ENCODE assay signal across 9 mouse cellular contexts in the genomic region with DNA sequence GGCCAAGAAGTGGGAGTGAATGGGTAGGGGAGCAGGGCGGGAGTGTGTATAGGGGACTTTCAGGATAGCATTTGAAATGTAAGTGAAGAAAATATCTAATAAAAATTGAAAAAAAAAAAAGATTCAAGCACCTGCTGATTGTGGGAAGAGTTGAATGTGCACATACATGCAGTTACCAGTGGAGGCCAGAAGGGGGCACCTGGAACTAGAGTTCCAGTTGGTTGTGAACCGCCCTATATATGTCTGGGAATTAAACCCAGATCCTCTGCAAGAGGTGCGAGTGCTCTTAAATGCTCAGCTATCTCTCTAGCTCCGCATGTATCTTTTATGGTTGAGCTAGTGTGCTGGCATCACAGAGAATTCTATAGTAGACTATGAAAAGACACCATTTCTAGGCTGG. TPM values are rescaled to one million over a fixed set of nuclear protein-coding genes. Genes with fewer than 3 reads are reported as not detected.
DNase-seq lines count a peak whose midpoint lies in the region; ATAC-seq and TF ChIP-seq lines count a peak whose summit lies in the region.
"Had no signal": no experiment of that assay in that cellular context is flagged by ENCODE, and none has a peak within 500 bp of the region (broad histone marks: within the 10 kb centered on the region; RNA-seq: fewer than 3 reads in every experiment).

No protein-coding gene starts in this region.

- TF ChIP-seq POLR2A in lung, adult 2 months (IDR thresholded peaks at IDR 0.05; ENCODE audit: borderline replicate concordance, extremely low read depth, low read depth, low read length): no peak

- 64% methylated on average over 4 of the region's 4 CpGs for WGBS in heart, postnatal 0 days
- 61% methylated on average over 4 of the region's 4 CpGs for WGBS in heart, embryonic 10.5 days
- WGBS in lung, postnatal 0 days: 62% methylated on average over 4 of the region's 4 CpGs
- WGBS in lung, adult 2 months: 59% methylated on average over 4 of the region's 4 CpGs

- H3K9me3 ChIP-seq in heart, postnatal 0 days (replicated peaks; ENCODE audit: control insufficient read depth, low read length): no peaks in the 10 kb centered on the region
- no peaks in the 10 kb centered on the region for H3K9me3 ChIP-seq in heart, embryonic 10.5 days
- no peaks in the 10 kb centered on the region for H3K9me3 ChIP-seq in lung, postnatal 0 days (ENCODE audit: low read length)

- no peaks in the 10 kb centered on the region for H3K36me3 ChIP-seq in heart, postnatal 0 days (replicated peaks; ENCODE audit: control insufficient read depth, insufficient read depth, low read length)
- H3K36me3 ChIP-seq in heart, embryonic 10.5 days: no peaks in the 10 kb centered on the region
- H3K36me3 ChIP-seq in lung, postnatal 0 days (ENCODE audit: insufficient read depth, low read length): no peaks in the 10 kb centered on the region

- no peak for TF ChIP-seq EP300 in heart, postnatal 0 days (IDR thresholded peaks at IDR 0.05; ENCODE audit: low read depth)
- TF ChIP-seq EP300 in lung, postnatal 0 days (IDR thresholded peaks at IDR 0.05): no peak

- no peak overlapping the region for H3K4me3 ChIP-seq in heart, postnatal 0 days (ENCODE audit: low read depth, low read length)
- H3K4me3 ChIP-seq in heart, embryonic 10.5 days: no peak overlapping the region
- no peak overlapping the region for H3K4me3 ChIP-seq in lung, postnatal 0 days (ENCODE audit: low read depth, low read length)
- no peak overlapping the region for H3K4me3 ChIP-seq in lung, adult 2 months (replicated peaks; ENCODE audit: extremely low read depth, low read depth, low read length)

- no peak overlapping the region for H3K27ac ChIP-seq in heart, postnatal 0 days (ENCODE audit: low read depth)
- no peak overlapping the region for H3K27ac ChIP-seq in heart, embryonic 10.5 days
- no peak overlapping the region for H3K27ac ChIP-seq in lung, postnatal 0 days (ENCODE audit: low read length)

- no peak for ATAC-seq in heart, postnatal 0 days (ENCODE audit: insufficient read depth, low read depth)
- no peak for ATAC-seq in lung, postnatal 0 days

- DNase-seq in adrenal gland, postnatal 10 days: peak; percentile 7
- DNase-seq in adrenal gland, adult 2 months: no peak
- DNase-seq in heart, postnatal 0 days (ENCODE audit: low spot score): no peak
- no peak for DNase-seq in heart, embryonic 10.5 days (ENCODE audit: low spot score)
- no peak for DNase-seq in lung, postnatal 0 days (ENCODE audit: low spot score)
- no peak for DNase-seq in lung, adult 2 months
- peak; percentile 39 for DNase-seq in mesoderm, embryonic 11.5 days (ENCODE audit: low read depth, low spot score)
- no peak for DNase-seq in layer of hippocampus, adult 11-12 months (ENCODE audit: low spot score)
- DNase-seq: kidney, adult 18-20 months had no signal

- TF ChIP-seq CTCF in heart, postnatal 0 days (IDR thresholded peaks at IDR 0.05; ENCODE audit: low read depth): peak; percentile 18
- TF ChIP-seq CTCF in lung, postnatal 0 days (IDR thresholded peaks at IDR 0.05): peak; percentile 60
- TF ChIP-seq CTCF in lung, adult 2 months (IDR thresholded peaks at IDR 0.05; ENCODE audit: insufficient read depth, low read length): no peak; the same call in 1 of the 2 replicates

- no peaks in the 10 kb centered on the region for H3K27me3 ChIP-seq in heart, postnatal 0 days (ENCODE audit: control insufficient read depth, insufficient read depth, low read length)
- no peaks in the 10 kb centered on the region for H3K27me3 ChIP-seq in heart, embryonic 10.5 days (ENCODE audit: insufficient read depth, poor library complexity, severe bottlenecking)
- H3K27me3 ChIP-seq in lung, postnatal 0 days (replicated peaks; ENCODE audit: insufficient read depth, low read length): no peaks in the 10 kb centered on the region

- H3K9ac ChIP-seq in heart, postnatal 0 days (replicated peaks; ENCODE audit: low read depth, low read length): no peak overlapping the region
- H3K9ac ChIP-seq in lung, postnatal 0 days (replicated peaks; ENCODE audit: low read depth): no peak overlapping the region

- H3K4me2 ChIP-seq in heart, postnatal 0 days (ENCODE audit: low read depth, low read length): no peak overlapping the region
- H3K4me2 ChIP-seq in lung, postnatal 0 days (replicated peaks; ENCODE audit: low read depth, low read length): no peak overlapping the region

- H3K4me1 ChIP-seq in heart, postnatal 0 days (ENCODE audit: control insufficient read depth, insufficient read depth): no peaks in the 10 kb centered on the region
- no peaks in the 10 kb centered on the region for H3K4me1 ChIP-seq in heart, embryonic 10.5 days
- no peaks in the 10 kb centered on the region for H3K4me1 ChIP-seq in lung, postnatal 0 days (ENCODE audit: insufficient read depth, low read depth, low read length)
- no peaks in the 10 kb centered on the region for H3K4me1 ChIP-seq in lung, adult 2 months (ENCODE audit: control insufficient read depth, insufficient read depth, low read length)

RNA-seq across cellular contexts. Expression of a gene that starts 42.8 kb away (rescaled TPM):
- total RNA-seq in adrenal gland, postnatal 10 days (2021): 1 to 10 TPM; 1.5 to 2.3 TPM
- under 1 TPM; 0.43 to 0.69 TPM for total RNA-seq in adrenal gland, adult 2 months (2021)
- polyA plus RNA-seq in adrenal gland, adult 2 months (2012; rRNA removed): 0.58 and 1.5 TPM in 2 replicates
- 1.0 and 1.5 TPM in 2 replicates for total RNA-seq in heart, postnatal 0 days (2014; rRNA removed; ENCODE audit: low replicate concordance)
- polyA plus RNA-seq in heart, postnatal 0 days (2015; fragmentation: Nextera tagmentation; extraction: Ambion mirVana): 0.16 and 0.52 TPM in 2 replicates
- polyA plus RNA-seq in heart, embryonic 10.5 days (2016; fragmentation: Nextera tagmentation; extraction: Ambion mirVana): 6.3 and 11.9 TPM in 2 replicates
- polyA plus RNA-seq in lung, postnatal 0 days (2015; fragmentation: Nextera tagmentation; extraction: Ambion mirVana): 11.1 and 11.8 TPM in 2 replicates
- 13.8 TPM in 2 replicates for polyA plus RNA-seq in lung, adult 2 months (2012; rRNA removed)

Comparison
In these comparisons a context has a peak if more than half of its experiments do, and no peak if none do; other contexts are left out.
1. DNase-seq: peak in adrenal gland, postnatal 10 days (single experiment) and mesoderm, embryonic 11.5 days (single experiment); none in adrenal gland, adult 2 months (single experiment), heart, postnatal 0 days (single experiment), heart, embryonic 10.5 days (single experiment), lung, postnatal 0 days (single experiment), lung, adult 2 months (single experiment) and layer of hippocampus, adult 11-12 months (single experiment).